Mouse (Mus musculus): Measurements from ENCODE around the gene Gabrb3. TPM values are rescaled to one million over a fixed set of nuclear protein-coding genes. Genes with fewer than 3 reads are reported as not detected.

Gabrb3 gene
- polyA plus RNA-seq (2014; fragmentation: Illumina TruSeq; extraction: RNeasy Lipid Tissue Mini Kit (QIAGEN cat#74804); ENCODE audit: low read depth, low replicate concordance), result not detected

GRCm38 (mm10) chr7:57419392-57419791, at the start of gene Gabrb3:
TSS of gene Gabrb3 (plus strand) at chr7:57419692.

GRCm38 (mm10) chr7:57386517-57387340, 32.8 kb upstream of the Gabrb3 start, which contains the start of gene Gabrg3:
TSS of gene Gabrg3 (minus strand) at chr7:57387188.

GRCm38 (mm10) chr7:57509681-57510141, 90.2 kb downstream of the Gabrb3 start, which contains the start of gene Gabra5:
TSS of gene Gabra5 (minus strand) at chr7:57510059.

Other genes starting within 250 kb of the Gabrb3 start
- 0.09 TPM for gene Gabrg3, start 32.5 kb upstream of the Gabrb3 start, polyA plus RNA-seq (2014; fragmentation: Illumina TruSeq; extraction: RNeasy Lipid Tissue Mini Kit (QIAGEN cat#74804); ENCODE audit: low read depth, low replicate concordance)
- not detected for gene Gabra5, start 90.4 kb downstream of the Gabrb3 start, polyA plus RNA-seq (2014; fragmentation: Illumina TruSeq; extraction: RNeasy Lipid Tissue Mini Kit (QIAGEN cat#74804); ENCODE audit: low read depth, low replicate concordance)